Mouse (Mus musculus) megakaryocyte, embryonic 14.5 days (primary cell): Measurements from ENCODE around the gene Cpm. TPM values are rescaled to one million over a fixed set of nuclear protein-coding genes. Genes with fewer than 3 reads are reported as not detected.

Source experiments
- H3K27me3 ChIP-seq: replicated peaks from 2 replicates; pipeline ENCODE3; 2012; ENCODE audit warnings: inconsistent platforms
- H3K36me3 ChIP-seq: replicated peaks from 2 replicates; pipeline ENCODE3; 2012; ENCODE audit warnings: low read length, inconsistent platforms, mixed read lengths
- H3K4me1 ChIP-seq: 2 replicates; pipeline ENCODE4 v1.6.1; 2012; ENCODE audit warnings: inconsistent platforms
- H3K4me3 ChIP-seq: replicated peaks from 2 replicates; pipeline ENCODE3; 2012; ENCODE audit warnings: moderate library complexity, mild to moderate bottlenecking, inconsistent platforms
- H3K9me3 ChIP-seq: 2 replicates; pipeline ENCODE4 v1.6.1; 2012; ENCODE audit warnings: inconsistent platforms
- FLI1 ChIP-seq: IDR thresholded peaks from 2 replicates; pipeline ENCODE4 v1.6.1; 2012; ENCODE audit warnings: low read length, inconsistent platforms, mixed read lengths
- GATA1 ChIP-seq: IDR thresholded peaks from 3 replicates; pipeline ENCODE4 v1.6.1; 2012; ENCODE audit warnings: mixed read lengths, low read length, inconsistent platforms, borderline replicate concordance
- polyA plus RNA-seq: library from polyadenylated mRNA; stranded (reverse); fragments of >175 nt; gene quantifications from 2 replicates; pipeline ENCODE4 v1.2.3, GENCODE M21; 2012; ENCODE audit warnings: low replicate concordance; ENCODE audit not compliant: insufficient read depth

Gene Cpm
- polyA plus RNA-seq, 1 experiment: not detected

GRCm38 (mm10) chr10:117679029-117679686 is 49.9 kb downstream of the Cpm start:
- Histone ChIP-seq H3K4me1 (peaks cover 22% of the 10 kb centered on the region), H3K4me3 (no peak overlapping the region), H3K27me3 (peaks cover 15% of the 10 kb centered on the region), H3K36me3 (no peaks in the 10 kb centered on the region), H3K9me3 (peaks cover 1% of the 10 kb centered on the region; the same call in 1 of the 2 replicates)
- no peak for TF ChIP-seq GATA1
- no peak for TF ChIP-seq FLI1

DNA sequence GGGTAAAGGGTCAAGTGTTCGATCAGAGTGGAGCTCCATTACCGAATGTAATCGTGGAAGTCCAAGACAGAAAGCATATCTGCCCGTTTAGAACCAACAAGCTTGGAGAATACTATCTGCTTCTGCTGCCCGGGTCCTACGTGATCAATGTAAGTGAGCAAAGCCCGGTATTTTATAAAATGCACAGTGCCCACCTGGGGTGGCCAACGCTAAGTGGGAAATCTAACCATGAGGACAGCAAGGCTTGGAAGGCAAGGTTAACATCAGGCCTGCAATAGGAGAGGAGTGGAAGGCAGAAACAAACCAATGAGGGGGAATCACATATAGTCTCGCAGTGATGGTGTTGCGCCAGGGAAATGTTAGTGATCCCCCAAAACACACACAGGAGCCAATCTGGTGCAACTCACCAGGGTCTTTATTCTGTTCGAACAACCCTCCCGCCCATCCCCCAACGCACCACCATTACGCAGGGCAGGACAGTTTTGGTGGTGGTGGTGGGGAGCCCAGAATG is 50.7 kb downstream of the Cpm start:
- no peaks in the 10 kb centered on the region for H3K36me3 ChIP-seq
- H3K4me1 ChIP-seq: peaks cover 22% of the 10 kb centered on the region
- peaks cover 11% of the 10 kb centered on the region for H3K27me3 ChIP-seq
- H3K9me3 ChIP-seq: no peaks in the 10 kb centered on the region
- no peak overlapping the region for H3K4me3 ChIP-seq
- TF ChIP-seq FLI1 (no peak), GATA1 (no peak)

GRCm38 (mm10) chr10:117680868-117681513 is 51.7 kb downstream of the Cpm start:
- H3K27me3 ChIP-seq: peaks cover 5% of the 10 kb centered on the region
- H3K9me3 ChIP-seq: no peaks in the 10 kb centered on the region
- no peak for TF ChIP-seq FLI1
- no peak for TF ChIP-seq GATA1
- peaks cover 21% of the 10 kb centered on the region for H3K4me1 ChIP-seq
- H3K4me3 ChIP-seq: no peak overlapping the region
- H3K36me3 ChIP-seq: no peaks in the 10 kb centered on the region

GRCm38 (mm10) chr10:117681543-117681942 is 52.2 kb downstream of the Cpm start:
- TF ChIP-seq FLI1 (no peak), GATA1 (no peak)
- Histone ChIP-seq H3K4me3 (no peak overlapping the region), H3K9me3 (no peaks in the 10 kb centered on the region), H3K36me3 (no peaks in the 10 kb centered on the region), H3K27me3 (peaks cover 5% of the 10 kb centered on the region), H3K4me1 (peaks cover 16% of the 10 kb centered on the region; the same call in 1 of the 2 replicates)

DNA sequence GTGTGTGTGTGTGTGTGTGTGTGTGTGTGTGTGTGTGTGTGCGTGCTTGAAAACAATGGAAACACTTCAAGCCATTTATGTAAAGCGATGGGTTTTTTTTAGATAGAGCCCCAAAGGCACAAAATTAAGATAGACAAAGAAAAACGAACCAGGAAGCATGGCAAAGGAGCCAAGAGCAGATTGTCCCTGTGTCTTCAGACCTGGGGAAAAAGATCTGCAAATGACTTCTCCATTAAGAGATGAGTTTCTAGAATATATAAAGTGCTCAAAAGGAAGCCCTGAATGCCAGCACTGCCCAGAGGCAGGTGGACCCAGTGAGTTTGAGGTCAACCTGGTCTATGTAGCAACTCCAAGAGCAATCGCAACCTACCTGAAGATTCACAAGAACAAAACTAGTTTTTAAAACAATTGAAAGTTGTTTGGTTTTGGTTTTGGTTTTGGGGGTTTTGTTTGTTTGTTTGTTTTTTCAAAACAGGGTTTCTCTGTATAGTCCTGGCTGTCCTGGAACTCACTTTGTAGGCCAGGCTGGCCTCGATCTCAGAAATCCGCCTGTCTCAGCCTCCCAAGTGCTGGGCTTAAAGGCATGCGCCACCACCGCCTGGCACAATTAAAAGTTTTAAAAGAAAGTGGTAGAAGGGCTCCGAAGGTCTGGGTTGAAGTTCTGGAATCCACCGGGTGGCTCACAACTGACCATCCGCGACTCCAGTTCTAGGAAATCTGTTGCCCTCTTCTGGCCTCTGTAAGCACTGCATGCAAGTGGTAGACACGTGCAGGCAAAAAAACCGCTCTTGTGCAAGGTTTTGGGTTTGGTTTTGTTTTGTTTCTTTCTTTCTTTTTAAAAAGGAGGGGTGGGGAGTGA is 52.9 kb downstream of the Cpm start:
- no peaks in the 10 kb centered on the region for H3K9me3 ChIP-seq
- no peak overlapping the region for H3K4me3 ChIP-seq
- no peaks in the 10 kb centered on the region for H3K36me3 ChIP-seq
- H3K4me1 ChIP-seq: peaks cover 12% of the 10 kb centered on the region; the same call in 1 of the 2 replicates
- TF ChIP-seq GATA1: no peak
- TF ChIP-seq FLI1: no peak
- H3K27me3 ChIP-seq: peaks cover 5% of the 10 kb centered on the region

DNA sequence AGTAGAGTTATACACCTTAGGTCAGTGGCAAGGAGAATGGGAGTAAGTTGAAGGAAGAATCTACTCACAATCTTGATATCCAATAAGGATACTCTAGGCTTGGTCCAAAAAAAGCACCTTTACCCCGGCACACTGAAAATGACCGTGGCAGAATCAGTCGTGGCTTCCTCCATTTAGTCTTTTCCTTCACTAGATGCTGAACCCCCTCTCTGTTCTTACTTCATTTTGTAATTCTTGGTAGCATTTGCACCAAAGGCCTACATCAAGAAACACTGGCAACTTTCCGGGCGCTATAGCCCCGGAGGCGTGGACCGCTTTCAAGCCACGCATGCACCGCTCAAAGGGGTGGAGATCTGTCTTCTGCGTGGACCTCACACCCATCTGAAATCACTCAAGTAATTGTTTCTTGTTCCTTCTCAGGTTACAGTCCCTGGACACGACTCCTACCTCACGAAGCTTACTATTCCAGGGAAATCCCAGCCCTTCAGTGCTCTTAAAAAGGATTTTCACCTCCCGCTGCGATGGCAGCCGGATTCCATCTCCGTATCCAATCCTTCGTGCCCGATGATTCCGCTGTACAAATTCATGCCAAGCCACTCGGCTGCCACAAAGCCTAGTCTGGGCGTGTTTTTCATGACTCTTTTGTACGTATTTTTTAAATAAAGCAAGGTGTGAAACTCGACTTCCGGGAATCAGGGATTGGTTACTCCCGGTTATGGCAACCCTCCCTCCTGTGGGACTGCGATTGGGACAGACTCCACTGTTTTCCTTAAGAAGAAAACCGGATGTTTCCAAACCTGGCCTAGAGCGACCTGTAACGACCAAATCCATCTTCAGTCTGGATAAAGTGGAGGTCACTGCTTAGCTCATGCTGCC is 53.8 kb downstream of the Cpm start:
- peaks cover 5% of the 10 kb centered on the region for H3K27me3 ChIP-seq
- peaks cover 7% of the 10 kb centered on the region for H3K36me3 ChIP-seq
- TF ChIP-seq FLI1 (no peak), GATA1 (no peak)
- peaks cover 8% of the 10 kb centered on the region; the same call in 1 of the 2 replicates for H3K4me1 ChIP-seq
- no peaks in the 10 kb centered on the region for H3K9me3 ChIP-seq
- H3K4me3 ChIP-seq: no peak overlapping the region

DNA sequence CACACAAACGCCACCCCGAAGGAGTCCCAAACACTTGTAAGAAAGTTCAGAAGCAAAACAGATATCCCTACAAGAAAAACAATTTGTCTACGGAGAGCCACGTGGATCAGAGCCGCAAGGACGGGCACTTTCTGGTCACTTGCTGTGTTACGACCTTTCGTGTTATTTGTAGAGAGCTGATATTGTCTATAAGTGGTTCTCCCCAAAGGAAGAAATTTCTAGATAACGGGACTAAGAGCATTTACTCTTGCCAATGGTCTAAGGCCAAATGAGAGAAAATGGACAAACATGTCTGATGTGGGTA is 54.4 kb downstream of the Cpm start:
- Histone ChIP-seq H3K4me3 (no peak overlapping the region), H3K9me3 (no peaks in the 10 kb centered on the region), H3K4me1 (peaks cover 8% of the 10 kb centered on the region; the same call in 1 of the 2 replicates), H3K27me3 (peaks cover 5% of the 10 kb centered on the region), H3K36me3 (peaks cover 13% of the 10 kb centered on the region)
- no peak for TF ChIP-seq FLI1
- no peak for TF ChIP-seq GATA1

DNA sequence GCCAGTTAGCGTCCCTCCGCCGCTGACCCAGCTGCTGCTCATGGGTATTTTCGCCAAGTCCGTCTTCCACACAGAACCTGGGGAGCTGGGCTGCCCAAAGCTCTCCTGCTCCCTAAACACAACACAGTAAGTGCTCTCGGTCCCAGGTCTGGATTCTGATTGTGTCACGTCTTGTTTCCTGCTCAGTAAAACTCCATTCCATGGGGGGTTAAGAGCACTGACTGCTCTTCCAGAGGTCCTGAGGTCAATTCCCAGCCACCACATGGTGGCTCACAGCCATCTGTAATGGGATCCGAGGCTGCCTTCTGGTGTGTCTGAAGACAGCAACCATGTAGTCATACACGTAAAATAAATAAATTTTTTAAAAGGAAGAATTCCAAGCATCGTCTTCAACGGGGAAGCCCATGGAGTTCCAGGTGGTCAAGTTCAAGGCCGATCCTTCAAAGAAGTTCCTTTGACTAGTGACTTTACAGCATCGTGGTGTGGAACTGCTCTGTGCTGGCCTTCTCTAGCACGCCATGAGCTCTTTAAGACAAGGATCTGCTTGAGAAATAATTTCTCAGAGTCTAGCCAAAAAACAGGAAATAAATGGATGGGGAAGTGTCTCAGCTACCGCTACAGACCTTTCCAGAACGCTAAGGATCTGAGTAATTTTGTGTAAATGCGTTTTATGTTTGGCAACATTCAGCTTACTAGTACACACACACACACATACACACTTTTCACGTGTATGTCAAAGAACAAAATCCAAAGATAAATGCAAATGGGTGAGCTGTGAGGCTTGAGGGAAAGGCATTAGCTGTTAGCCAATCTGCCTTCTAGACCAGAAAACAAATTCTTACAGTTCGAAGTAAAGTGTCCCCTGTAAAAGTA is 55.2 kb downstream of the Cpm start:
- TF ChIP-seq GATA1 (no peak), FLI1 (no peak)
- H3K4me3 ChIP-seq: no peak overlapping the region
- H3K4me1 ChIP-seq: peaks cover 8% of the 10 kb centered on the region; the same call in 1 of the 2 replicates
- peaks cover 22% of the 10 kb centered on the region for H3K36me3 ChIP-seq
- peaks cover 5% of the 10 kb centered on the region for H3K27me3 ChIP-seq
- no peaks in the 10 kb centered on the region for H3K9me3 ChIP-seq
